Mouse (Mus musculus): Measurements from ENCODE around the gene St3gal5. TPM values are rescaled to one million over a fixed set of nuclear protein-coding genes. Genes with fewer than 3 reads are reported as not detected.
"Not testable (repeated sequence)": the region's sequence is repeated elsewhere in the genome, so short reads cannot be mapped to it uniquely, and the experiment has no call there.

St3gal5 gene
- total RNA-seq, 2 experiments from 2014 or later = 133 to 192 TPM

DNA sequence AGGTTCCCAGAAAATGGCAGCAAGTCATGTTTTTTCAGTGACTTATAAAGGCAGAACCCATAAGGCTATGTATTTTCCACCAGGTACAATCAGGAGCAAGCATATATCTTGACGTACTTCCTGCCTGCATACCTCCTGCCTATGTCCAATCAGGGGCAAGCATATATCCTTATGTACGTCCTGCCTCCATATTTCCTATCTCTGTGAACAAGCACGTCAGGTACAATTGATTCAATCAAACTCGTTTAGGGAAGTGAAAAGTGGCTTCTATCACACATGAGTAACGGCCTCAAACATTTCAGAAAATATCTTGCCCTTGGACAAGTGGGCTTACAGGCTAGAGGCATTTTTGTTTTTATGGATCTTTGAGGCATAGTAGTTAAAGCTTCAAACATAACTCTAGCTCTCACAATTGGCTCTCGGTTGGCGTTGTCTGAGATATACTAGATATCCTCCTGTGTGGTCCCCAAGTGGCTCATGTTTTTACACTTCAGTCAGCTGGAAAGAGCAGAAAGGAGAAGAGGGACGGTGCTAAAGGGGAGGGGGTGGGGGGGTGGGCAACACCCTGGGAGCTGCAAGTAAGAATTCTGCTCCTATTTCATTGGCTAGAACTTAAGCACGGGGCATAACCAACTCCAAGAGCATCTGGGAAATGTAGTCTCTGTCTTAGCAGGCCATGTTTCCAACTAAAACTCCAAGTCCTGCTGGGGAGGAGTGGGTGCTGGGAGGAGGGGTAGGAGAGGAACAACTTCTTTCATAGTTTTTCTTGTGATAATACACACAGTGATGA is 28.9 kb downstream of the St3gal5 start:
- DNase-seq (ENCODE audit: low spot score in 2 of 2) = no peak

DNA sequence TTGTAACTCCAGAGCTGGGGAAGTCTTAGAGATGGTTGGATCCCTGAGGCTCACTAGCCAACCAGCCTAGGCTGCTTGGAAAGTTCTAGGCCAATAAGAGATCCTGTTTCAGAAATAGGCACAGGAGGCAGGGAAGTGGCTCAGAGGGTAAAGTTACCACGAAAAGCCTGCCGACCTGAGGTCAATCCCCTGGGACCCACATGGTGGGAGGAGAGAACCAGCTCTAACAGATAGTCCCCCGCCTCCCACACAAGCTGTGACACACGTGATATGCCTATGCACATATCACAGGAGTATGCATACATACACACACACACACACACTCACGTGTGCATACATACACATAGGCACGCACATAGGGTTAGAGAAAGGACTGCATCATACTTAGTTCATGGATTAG is 32.7 kb downstream of the St3gal5 start:
- DNase-seq (ENCODE audit: low spot score in 2 of 2) = no peak

DNA sequence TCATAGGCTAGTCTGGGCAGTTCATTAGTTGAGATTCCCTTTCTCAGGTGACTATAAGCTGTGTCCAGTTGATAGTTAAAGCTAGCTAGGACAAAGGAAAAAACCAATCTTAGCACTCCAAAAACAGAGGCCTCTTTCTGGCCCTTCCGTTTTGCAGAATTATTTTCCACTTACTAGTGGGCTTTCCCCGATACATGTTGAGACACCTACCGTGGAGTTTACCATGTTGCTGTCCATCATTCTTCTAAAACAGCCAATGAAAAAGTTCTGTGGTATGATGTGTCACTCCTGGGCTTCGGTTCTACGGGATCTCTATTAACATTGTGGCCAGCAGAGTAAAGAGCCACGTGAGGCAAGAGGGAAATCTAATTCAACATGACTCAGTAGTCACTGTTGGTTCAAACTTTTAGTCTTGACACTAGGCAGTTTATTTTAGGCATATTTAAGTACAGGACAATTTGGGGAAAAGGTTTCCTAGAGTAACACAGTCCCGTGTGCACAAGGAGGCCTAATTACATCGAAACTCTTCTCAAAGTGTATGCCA is 35.4 kb downstream of the St3gal5 start:
- no peak for DNase-seq (ENCODE audit: low spot score in 2 of 2)

DNA sequence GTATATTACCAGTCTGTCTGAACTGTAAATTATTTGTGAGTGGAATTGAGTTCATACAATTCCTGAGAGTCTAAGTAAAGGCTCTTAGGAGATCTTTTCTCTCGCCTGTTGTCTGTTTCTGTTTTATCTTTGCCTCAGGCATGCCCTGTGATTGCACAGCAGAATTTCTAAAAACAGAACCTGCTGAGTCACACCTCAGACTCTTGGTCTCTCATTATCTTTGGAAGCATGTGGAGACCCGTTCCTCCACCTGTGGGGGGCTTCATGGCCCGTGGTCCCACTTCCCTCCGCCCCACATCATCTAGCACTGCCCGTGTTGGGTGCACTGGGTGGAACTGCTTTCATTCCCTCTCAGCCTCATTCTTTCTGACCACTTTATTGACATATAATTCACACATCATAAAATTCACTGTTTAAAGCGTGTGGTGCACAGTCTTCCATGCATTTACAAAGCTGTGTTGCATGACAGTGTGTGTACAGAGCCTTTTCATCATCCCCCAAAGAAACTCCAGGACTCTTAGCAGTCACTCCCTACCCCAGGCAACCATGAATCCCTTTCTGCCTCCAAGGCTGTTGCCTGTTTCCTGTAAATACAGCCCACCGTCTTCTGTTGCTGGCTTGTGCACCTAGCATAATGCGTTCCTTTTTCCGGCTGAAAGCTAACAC is 37.6 kb downstream of the St3gal5 start:
- no peak for DNase-seq (ENCODE audit: low spot score in 2 of 2)

DNA sequence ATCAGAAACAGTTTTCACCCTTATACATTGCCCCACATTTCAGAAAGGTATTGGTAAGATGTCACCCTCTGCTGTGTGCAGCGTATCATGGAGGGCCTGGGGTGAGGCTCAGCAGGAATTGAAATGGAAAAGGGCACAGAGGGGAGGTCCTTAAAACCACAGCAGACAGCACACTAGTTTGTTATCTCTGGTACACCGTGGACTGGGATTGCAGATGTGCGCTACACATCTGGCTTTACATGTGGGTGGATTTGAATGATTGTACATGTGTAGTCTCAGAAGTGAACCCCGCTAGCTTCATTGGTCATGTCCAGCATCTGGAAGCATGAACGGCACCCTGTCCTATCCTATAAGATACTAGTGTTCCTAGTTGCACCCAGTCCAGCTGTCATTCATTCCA is 38.6 kb downstream of the St3gal5 start:
- DNase-seq (ENCODE audit: low spot score in 2 of 2) = no peak

DNA sequence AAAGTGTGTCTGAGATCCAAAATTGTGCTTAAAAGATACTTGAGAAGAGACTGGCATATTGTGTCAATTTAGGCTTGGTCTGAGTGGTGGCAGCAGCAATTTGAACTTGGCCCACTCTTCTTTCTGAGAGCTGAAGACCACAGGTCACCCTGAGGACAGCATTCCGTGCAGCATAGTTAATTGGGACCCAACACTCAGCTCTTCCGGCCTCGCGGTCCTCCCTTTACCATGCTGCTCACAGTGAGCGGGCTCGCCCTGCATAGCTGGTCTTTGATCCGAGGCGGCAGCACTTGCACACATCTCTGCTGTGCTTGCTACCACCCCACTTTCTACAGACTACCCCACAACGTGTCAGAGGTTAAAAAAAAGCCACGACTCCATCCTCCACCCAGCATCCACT is 39.2 kb downstream of the St3gal5 start:
- no peak for DNase-seq (ENCODE audit: low spot score in 2 of 2)

DNA sequence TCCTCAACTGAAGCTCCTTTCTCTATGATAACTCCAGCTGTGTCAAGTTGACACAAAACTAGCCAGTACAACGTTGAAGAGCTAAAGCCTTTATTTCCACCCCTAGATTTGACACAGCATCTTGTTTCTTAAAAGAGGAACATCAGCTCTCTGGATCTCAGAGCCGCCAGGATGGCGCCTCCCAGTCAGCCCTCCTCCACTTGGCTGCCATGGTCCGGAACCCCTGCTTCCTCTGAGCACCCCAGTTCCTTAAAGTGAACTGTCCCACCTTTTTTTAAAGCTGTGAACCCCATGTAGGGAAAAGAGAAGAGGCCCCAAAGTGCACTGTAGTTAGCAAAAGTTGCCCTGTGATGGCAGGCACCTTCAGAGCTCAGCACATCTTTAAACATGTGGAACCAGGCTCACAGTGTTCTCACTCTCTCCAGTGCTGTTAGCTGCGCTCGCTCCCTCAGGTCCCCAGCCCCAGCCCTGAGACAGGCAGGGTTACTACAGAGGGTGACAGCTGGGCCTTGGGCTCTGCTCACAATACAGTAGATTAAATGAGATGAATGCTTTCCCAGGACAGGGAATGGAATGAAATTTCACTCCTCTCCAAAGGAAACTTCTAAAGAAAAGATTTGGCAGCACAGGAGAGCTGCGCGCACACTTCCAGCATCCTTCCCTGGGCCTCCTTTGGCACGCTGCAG is 42.3 kb downstream of the St3gal5 start:
- no peak for DNase-seq (ENCODE audit: low spot score in 2 of 2)

DNA sequence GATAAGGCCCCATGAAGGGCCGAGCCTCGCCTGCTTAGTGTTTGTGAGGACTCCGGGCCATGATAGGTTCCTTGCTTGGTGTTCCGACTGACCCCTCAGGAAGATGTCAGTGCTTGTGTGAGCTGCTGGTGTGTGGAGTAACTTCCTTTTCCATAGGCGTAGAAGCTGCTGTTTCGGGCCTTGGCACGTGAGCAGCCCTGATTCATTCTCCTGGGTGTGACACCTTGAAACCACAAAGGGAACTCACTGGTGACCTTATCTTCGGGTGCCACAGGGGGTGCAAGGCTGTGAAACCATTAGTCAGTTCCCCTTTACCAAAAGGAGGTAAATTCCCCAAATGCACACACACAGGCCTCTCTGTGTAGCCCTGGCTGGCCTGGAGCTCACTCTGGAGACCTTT is 43.0 kb downstream of the St3gal5 start:
- no peak for DNase-seq (ENCODE audit: low spot score in 2 of 2)

DNA sequence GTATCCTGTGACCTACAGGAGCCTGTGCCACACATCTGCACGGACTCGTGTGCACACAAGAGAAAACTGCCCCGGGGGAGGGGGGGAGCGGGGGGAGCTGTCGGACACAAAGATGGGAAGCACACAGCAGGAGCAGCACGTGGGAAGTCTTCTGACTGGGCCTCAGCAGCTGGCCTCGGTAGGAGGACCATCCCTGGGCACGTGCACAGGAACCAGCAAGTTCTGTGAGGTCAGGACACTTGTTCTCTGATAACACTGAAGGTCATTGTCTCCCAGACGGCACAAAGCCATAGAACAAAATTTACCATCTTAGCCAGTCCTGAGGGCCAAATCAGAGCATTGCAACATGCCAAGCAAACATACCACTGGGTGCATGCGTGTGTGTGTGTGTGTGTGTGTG is 43.8 kb downstream of the St3gal5 start:
- DNase-seq (ENCODE audit: low spot score in 2 of 2) = no peak

DNA sequence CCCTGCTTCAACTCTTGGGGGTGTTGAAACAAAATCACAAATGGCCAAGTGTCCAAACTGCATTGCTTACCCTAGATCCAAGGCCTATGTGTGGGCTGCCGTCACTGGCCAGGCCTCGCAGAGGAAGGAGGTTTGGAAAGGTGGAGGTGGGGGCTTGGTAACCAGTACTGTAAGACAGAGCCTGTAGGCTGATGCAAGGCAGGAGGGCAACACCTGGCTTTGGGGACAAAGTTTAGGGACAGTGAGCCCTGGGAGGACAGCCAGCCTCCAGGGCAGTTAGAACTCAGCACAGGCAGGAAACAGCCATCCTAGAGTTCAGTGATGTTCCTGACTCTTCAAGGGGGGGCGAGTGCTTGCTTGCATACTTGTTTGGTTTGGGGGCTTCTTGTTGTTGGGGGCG is 45.2 kb downstream of the St3gal5 start:
- no peak for DNase-seq (ENCODE audit: low spot score in 2 of 2)

DNA sequence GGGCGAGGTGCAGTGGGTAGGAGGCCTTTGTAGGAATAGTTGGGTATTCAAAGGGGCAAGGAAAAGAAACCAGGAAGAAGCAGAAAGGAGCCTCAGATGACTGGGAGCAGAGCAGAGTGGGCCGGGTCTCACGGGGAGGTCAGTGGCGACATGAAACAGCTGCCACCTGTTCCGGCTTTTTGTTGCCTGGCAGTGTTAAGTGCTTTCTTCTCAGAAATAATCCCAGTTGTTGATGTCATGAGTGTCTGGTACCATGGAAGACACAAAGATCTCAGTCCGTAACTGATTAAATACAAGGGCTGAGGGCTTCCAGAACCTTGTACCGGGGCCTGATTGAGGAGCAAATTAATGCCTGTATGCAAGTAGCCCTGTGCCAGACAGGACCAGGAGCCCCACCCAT is 47.0 kb downstream of the St3gal5 start:
- no peak for DNase-seq (ENCODE audit: low spot score in 2 of 2)

DNA sequence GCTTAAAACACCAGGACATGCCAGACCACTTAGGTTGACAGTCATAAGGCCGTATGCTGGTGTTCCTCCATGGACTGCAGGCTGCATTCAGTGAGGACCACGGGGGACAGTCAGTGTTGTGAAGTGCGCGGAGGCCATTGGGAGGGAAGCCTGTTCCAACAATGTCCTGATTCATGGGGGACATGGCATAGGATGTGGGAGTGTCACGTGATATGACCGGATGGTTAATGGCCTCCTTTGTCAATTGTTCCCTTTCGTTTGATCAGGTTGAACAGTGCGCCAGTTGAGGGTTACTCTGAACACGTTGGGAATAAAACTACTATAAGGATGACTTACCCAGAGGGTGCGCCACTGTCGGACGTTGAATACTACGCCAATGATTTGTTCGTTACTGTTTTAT is 49.4 kb downstream of the St3gal5 start:
- DNase-seq (ENCODE audit: low spot score in 2 of 2) = no peak

DNA sequence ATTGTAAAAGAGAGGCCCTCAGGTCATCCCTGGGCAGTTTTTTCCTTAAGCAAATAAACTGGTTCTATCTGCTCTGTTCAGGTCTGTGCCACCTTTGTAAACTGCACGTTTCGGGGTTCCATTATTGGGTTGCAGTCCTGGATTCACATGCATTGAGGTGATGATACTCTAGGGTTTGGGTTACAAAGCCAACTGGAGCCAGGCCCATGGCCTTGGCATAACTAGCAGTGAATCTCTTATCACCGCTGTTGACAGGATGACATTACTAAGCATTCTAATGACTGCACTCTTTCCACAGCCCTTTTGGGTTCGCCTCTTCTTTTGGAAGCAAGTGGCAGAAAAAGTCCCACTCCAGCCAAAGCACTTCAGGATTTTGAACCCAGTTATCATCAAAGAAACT is 51.3 kb downstream of the St3gal5 start:
- DNase-seq (ENCODE audit: low spot score in 2 of 2) = peak in 1 of 2 experiments; percentile 26

DNA sequence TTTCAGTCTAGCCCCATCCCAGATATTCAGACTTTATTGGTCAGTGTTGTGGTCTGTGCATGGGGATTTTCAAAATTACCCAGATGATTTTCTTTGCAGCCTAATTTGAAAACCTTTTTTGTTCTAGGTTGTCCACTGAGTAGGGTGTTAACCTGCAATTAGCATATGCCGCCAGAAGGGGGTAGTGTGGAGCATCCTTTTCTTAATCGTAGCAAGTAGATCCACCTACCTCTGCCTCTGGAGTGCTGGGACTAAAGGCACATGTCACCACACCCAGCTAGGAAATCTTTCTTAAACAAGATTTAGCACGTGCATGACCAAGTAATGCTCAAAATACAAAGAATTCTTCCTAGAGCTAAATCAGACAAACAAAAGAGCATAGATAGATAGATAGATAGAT is 52.4 kb downstream of the St3gal5 start:
- DNase-seq (ENCODE audit: low spot score in 2 of 2) = no peak

DNA sequence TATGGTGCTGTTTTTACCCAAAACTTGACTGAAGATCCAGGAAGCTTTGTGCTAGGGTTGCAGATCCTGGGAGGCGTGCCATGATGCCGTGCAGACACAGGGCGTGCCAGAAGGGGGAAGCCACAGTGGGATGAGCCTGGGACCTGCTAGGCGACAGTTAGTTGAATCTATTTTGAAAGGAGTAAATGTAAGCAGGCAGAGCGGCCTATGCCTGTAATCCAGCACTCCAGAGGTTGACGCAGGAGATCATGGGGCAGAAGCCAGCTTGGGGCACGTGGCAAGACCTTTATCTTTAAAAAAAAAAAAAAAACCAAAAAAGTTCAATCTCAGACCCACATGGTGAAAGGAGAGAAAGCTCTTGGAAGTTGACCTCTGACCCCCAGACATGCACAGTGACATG is 55.3 kb downstream of the St3gal5 start:
- DNase-seq (ENCODE audit: low spot score in 2 of 2) = no peak

DNA sequence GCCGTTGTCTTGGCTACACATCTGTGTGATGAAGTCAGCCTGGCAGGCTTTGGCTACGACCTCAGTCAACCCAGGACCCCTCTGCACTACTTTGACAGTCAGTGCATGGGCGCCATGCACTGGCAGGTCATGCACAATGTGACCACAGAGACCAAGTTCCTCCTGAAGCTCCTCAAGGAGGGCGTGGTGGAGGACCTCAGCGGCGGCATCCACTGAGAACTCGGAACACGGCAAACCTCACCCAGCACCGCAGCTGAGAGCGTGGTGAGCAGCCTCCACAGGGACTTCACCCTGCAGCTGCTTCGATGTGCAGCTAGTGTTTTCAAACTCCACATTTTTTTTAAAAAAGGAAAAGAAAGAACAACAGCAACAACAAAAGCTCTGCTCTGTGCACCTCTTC is 56.1 kb downstream of the St3gal5 start:
- no peak for DNase-seq (ENCODE audit: low spot score in 2 of 2)

DNA sequence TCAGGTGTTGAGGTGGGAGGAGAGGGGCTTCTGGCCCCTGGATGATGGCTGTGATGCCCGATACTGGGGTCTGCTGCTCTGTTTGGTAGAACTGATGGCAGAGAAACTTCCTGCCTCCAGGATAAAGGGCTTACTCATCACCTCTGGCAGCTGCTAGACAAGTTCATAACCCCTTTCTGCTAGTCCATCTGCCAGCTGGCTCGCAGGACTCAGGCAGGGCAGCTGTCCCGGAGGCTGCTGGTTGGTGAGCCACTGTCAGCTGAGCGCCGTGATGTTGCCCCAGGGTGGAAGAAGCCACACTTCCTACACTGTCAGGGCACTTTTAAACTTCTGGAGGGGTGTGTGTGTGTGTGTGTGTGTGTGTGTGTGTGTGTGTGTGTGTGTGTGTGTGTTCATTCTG is 56.6 kb downstream of the St3gal5 start:
- not testable (repeated sequence) for DNase-seq (ENCODE audit: low spot score in 2 of 2)

DNA sequence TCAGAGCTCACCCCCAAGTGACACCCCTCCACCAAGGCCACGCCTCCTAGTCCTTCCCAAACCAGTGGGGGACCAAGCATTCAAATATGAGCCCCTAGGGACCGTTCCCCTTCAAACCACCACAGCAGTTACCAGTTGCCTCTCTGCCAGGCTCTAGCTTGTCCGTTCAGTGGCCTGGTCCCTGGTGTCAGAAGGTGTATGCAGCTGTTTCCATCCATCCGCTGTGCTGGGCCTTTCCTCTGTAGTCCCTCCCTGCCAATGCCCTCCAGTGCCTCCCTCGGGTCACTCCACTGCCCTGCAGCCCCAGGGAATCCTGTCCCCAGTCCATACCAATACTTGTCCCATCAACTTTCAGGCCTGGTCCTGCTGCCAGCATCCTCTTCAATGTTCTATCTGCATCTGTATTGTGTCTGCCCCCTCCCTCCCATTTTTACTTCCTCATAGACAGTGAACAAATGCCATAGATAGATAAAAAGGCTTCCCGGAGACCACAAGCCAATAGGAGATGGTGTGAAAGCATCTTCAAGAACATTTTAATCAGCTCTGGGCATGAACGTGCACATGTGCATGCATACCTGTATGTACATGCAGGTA is 57.6 kb downstream of the St3gal5 start:
- DNase-seq (ENCODE audit: low spot score in 2 of 2) = no peak

DNA sequence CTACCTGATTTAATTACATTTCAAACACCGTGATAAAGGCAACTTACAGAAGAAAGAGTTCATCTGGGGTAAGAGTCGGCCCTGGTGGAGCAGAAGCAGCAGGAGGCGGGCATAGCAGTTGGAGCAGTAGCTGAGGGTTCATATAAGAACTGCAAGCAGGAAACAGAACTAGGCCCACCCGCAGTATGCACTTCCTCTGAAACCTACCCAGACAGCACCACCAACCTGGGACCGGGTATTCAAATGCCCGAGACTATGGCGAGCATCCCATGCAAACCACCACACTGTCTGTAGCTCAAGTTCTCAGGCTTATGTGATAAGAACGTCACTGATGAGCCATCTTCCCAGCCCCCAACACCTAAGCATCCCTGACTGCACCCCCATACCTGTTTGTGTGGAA is 58.3 kb downstream of the St3gal5 start:
- no peak for DNase-seq (ENCODE audit: low spot score in 2 of 2)

DNA sequence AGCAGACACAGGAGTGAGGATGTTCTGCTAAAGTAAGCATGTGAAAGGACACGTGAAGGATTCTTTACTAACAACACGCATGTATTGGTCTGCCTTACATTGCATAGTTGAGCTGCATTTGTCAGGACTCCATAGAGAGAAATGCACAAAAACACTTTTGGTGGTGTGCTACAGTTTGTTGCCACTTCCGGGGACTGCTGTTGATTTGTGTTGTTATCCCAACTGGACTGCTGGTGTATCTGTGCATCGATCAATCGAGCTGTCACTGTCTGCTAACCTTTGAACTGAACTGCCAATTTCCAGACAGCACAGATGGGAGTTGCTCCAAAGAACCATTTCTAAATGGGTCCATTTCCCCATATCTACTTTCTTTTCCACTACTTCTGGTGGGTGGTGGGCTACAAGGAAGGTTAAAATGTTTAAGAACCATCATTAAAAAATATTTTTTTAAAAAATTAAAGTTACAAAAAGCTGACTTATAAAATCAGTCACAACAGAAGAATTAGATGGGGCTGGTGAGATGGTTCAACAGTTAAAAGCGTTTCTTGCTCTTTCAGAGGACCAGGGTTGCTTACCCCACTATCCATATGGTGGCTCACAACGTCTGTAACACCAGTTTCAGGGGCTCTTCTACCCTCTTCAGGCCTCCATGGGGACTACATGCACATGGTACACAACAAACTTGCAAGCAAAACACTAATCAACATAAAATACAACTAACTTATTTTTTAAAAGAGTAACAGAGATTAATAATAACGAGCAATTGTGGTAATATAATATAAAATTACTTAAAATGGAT is 61.8 kb downstream of the St3gal5 start:
- no peak for DNase-seq (ENCODE audit: low spot score in 2 of 2)

DNA sequence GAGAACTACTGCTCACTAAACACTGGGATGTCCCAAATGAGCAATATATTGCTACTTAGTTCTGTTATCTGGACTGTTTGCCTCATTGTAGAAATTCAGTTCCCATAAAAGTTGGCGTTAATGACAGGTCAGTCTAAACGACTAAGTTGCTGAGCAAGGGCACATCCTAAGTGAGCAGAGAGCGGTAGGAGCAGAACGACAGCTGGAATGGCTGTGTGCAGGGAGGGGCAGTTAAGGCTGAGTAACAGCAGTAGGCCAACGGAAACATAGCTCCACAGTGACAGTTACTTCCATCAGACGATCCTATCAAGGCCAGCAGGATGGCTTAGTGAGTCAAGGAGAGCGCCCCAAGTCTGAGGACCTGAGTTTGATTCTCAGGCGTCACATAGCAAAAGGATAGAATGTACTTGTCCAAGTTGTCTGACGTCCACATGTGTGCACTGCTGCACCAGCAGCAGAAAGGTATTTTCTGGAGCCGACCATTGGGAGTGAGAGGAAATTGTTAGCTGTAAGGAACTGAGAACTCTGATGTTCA is 62.5 kb downstream of the St3gal5 start:
- DNase-seq (ENCODE audit: low spot score in 2 of 2) = no peak
